Mouse (Mus musculus): Measurements from ENCODE around the gene Ccdc158. TPM values are rescaled to one million over a fixed set of nuclear protein-coding genes. Genes with fewer than 3 reads are reported as not detected.

The Ccdc158 gene
- polyA plus RNA-seq, 1 experiment from 2014 or later, result 1.1 TPM

GRCm38 (mm10) chr5:92711666-92712290 is 36.7 kb upstream of the Ccdc158 start:
- H3K27me3 ChIP-seq (ENCODE audit: control insufficient read depth, insufficient read depth, low read length), result no peaks in the 10 kb centered on the region
- 74% methylated on average over 5 of the region's 5 CpGs for WGBS (ENCODE audit: insufficient replicate concordance)
- H3K9me3 ChIP-seq (replicated peaks; ENCODE audit: control insufficient read depth, low read length), result no peaks in the 10 kb centered on the region
- H3K4me1 ChIP-seq (ENCODE audit: control insufficient read depth, insufficient read depth, low read length), result 0 out of 2 replicates have a peak, but pooled peaks cover 3% of the 10 kb centered on the region
- H3K36me3 ChIP-seq (ENCODE audit: control insufficient read depth, insufficient read depth, low read length), result no peaks in the 10 kb centered on the region
- no peak overlapping the region for H3K4me3 ChIP-seq (ENCODE audit: low read depth, low read length)
- no peak overlapping the region for H3K27ac ChIP-seq (ENCODE audit: low read depth, low read length)
- H3K9ac ChIP-seq (ENCODE audit: low read depth, low read length), result no peak overlapping the region
- no peak for ATAC-seq (replicated peaks; ENCODE audit: insufficient number of reproducible peaks, low FRiP score, low TSS enrichment)
- H3K4me2 ChIP-seq, result no peak overlapping the region

GRCm38 (mm10) chr5:92710779-92711178 is 35.7 kb upstream of the Ccdc158 start:
- no peak overlapping the region for H3K4me2 ChIP-seq
- 0 out of 2 replicates have a peak, but pooled peaks cover 3% of the 10 kb centered on the region for H3K4me1 ChIP-seq (ENCODE audit: control insufficient read depth, insufficient read depth, low read length)
- ATAC-seq (replicated peaks; ENCODE audit: insufficient number of reproducible peaks, low FRiP score, low TSS enrichment), result no peak
- H3K36me3 ChIP-seq (ENCODE audit: control insufficient read depth, insufficient read depth, low read length), result no peaks in the 10 kb centered on the region
- H3K27ac ChIP-seq (ENCODE audit: low read depth, low read length), result no peak overlapping the region
- WGBS (ENCODE audit: insufficient replicate concordance), result 82% methylated on average over 8 of the region's 8 CpGs
- H3K9ac ChIP-seq (ENCODE audit: low read depth, low read length), result no peak overlapping the region
- no peaks in the 10 kb centered on the region for H3K27me3 ChIP-seq (ENCODE audit: control insufficient read depth, insufficient read depth, low read length)
- H3K4me3 ChIP-seq (ENCODE audit: low read depth, low read length), result no peak overlapping the region
- H3K9me3 ChIP-seq (replicated peaks; ENCODE audit: control insufficient read depth, low read length), result no peaks in the 10 kb centered on the region

GRCm38 (mm10) chr5:92707921-92708491 is 32.9 kb upstream of the Ccdc158 start:
- H3K27ac ChIP-seq (ENCODE audit: low read depth, low read length), result no peak overlapping the region
- H3K4me2 ChIP-seq, result no peak overlapping the region
- no peak for ATAC-seq (replicated peaks; ENCODE audit: insufficient number of reproducible peaks, low FRiP score, low TSS enrichment)
- H3K4me1 ChIP-seq (ENCODE audit: control insufficient read depth, insufficient read depth, low read length), result 0 out of 2 replicates have a peak, but pooled peaks cover 3% of the 10 kb centered on the region
- no peaks in the 10 kb centered on the region for H3K27me3 ChIP-seq (ENCODE audit: control insufficient read depth, insufficient read depth, low read length)
- H3K4me3 ChIP-seq (ENCODE audit: low read depth, low read length), result no peak overlapping the region
- no peaks in the 10 kb centered on the region for H3K9me3 ChIP-seq (replicated peaks; ENCODE audit: control insufficient read depth, low read length)
- H3K9ac ChIP-seq (ENCODE audit: low read depth, low read length), result no peak overlapping the region
- WGBS (ENCODE audit: insufficient replicate concordance), result 41% methylated on average over 7 of the region's 7 CpGs
- no peaks in the 10 kb centered on the region for H3K36me3 ChIP-seq (ENCODE audit: control insufficient read depth, insufficient read depth, low read length)

GRCm38 (mm10) chr5:92703671-92704070 is 28.6 kb upstream of the Ccdc158 start:
- no peaks in the 10 kb centered on the region for H3K36me3 ChIP-seq (ENCODE audit: control insufficient read depth, insufficient read depth, low read length)
- ATAC-seq (replicated peaks; ENCODE audit: insufficient number of reproducible peaks, low FRiP score, low TSS enrichment), result no peak
- peaks cover 11% of the 10 kb centered on the region for H3K4me1 ChIP-seq (ENCODE audit: control insufficient read depth, insufficient read depth, low read length)
- no peaks in the 10 kb centered on the region for H3K27me3 ChIP-seq (ENCODE audit: control insufficient read depth, insufficient read depth, low read length)
- no peak overlapping the region for H3K4me2 ChIP-seq
- no peak overlapping the region for H3K9ac ChIP-seq (ENCODE audit: low read depth, low read length)
- 80% methylated on average over 8 of the region's 8 CpGs for WGBS (ENCODE audit: insufficient replicate concordance)
- no peak overlapping the region for H3K4me3 ChIP-seq (ENCODE audit: low read depth, low read length)
- no peaks in the 10 kb centered on the region for H3K9me3 ChIP-seq (replicated peaks; ENCODE audit: control insufficient read depth, low read length)
- H3K27ac ChIP-seq (ENCODE audit: low read depth, low read length), result no peak overlapping the region

GRCm38 (mm10) chr5:92701750-92702149 is 26.7 kb upstream of the Ccdc158 start:
- H3K9ac ChIP-seq (ENCODE audit: low read depth, low read length), result no peak overlapping the region
- WGBS (ENCODE audit: insufficient replicate concordance), result 35% methylated on average over 11 of the region's 11 CpGs

GRCm38 (mm10) chr5:92698837-92699529 is 23.9 kb upstream of the Ccdc158 start:
- Histone ChIP-seq H3K36me3 (ENCODE audit: control insufficient read depth, insufficient read depth, low read length) (no peaks in the 10 kb centered on the region), H3K4me2 (peak overlapping the region; percentile 64), H3K27ac (ENCODE audit: low read depth, low read length) (peak overlapping the region; percentile 50; the same call in 1 of the 2 replicates), H3K4me1 (ENCODE audit: control insufficient read depth, insufficient read depth, low read length) (peaks cover 10% of the 10 kb centered on the region), H3K4me3 (ENCODE audit: low read depth, low read length) (peak overlapping the region; percentile 29), H3K27me3 (ENCODE audit: control insufficient read depth, insufficient read depth, low read length) (no peaks in the 10 kb centered on the region), H3K9me3 (replicated peaks; ENCODE audit: control insufficient read depth, low read length) (no peaks in the 10 kb centered on the region), H3K9ac (ENCODE audit: low read depth, low read length) (0 out of 2 replicates have a peak overlapping the region, but pooled peaks have one; percentile 54)
- no peak for ATAC-seq (replicated peaks; ENCODE audit: insufficient number of reproducible peaks, low FRiP score, low TSS enrichment)
- WGBS (ENCODE audit: insufficient replicate concordance), result 23% methylated on average over 17 of the region's 17 CpGs

More at GRCm38 (mm10) chr5:92701750-92702149, 26.7 kb upstream of the Ccdc158 start:
- Histone ChIP-seq H3K9me3 (replicated peaks; ENCODE audit: control insufficient read depth, low read length) (no peaks in the 10 kb centered on the region), H3K27me3 (ENCODE audit: control insufficient read depth, insufficient read depth, low read length) (no peaks in the 10 kb centered on the region), H3K4me3 (ENCODE audit: low read depth, low read length) (no peak overlapping the region), H3K4me2 (no peak overlapping the region), H3K36me3 (ENCODE audit: control insufficient read depth, insufficient read depth, low read length) (no peaks in the 10 kb centered on the region), H3K27ac (ENCODE audit: low read depth, low read length) (no peak overlapping the region), H3K4me1 (ENCODE audit: control insufficient read depth, insufficient read depth, low read length) (peaks cover 10% of the 10 kb centered on the region)
- ATAC-seq (replicated peaks; ENCODE audit: insufficient number of reproducible peaks, low FRiP score, low TSS enrichment), result no peak

- H3K36me3 ChIP-seq (ENCODE audit: control insufficient read depth, insufficient read depth, low read length), result no peaks in the 10 kb centered on the region
- no peak for ATAC-seq (replicated peaks; ENCODE audit: insufficient number of reproducible peaks, low FRiP score, low TSS enrichment)
- H3K4me1 ChIP-seq (ENCODE audit: control insufficient read depth, insufficient read depth, low read length), result peaks cover 10% of the 10 kb centered on the region
- H3K9me3 ChIP-seq (replicated peaks; ENCODE audit: control insufficient read depth, low read length), result no peaks in the 10 kb centered on the region
- H3K27ac ChIP-seq (ENCODE audit: low read depth, low read length), result peak overlapping the region; percentile 50; the same call in 1 of the 2 replicates
- 4% methylated on average over 15 of the region's 15 CpGs for WGBS (ENCODE audit: insufficient replicate concordance)
- no peaks in the 10 kb centered on the region for H3K27me3 ChIP-seq (ENCODE audit: control insufficient read depth, insufficient read depth, low read length)
- H3K4me3 ChIP-seq (ENCODE audit: low read depth, low read length), result peak overlapping the region; percentile 29
- H3K4me2 ChIP-seq, result peak overlapping the region; percentile 64
- peak overlapping the region; percentile 52; the same call in 1 of the 2 replicates for H3K9ac ChIP-seq (ENCODE audit: low read depth, low read length)
Observed at GRCm38 (mm10) chr5:92698131-92698836, 23.2 kb upstream of the Ccdc158 start.

GRCm38 (mm10) chr5:92694316-92694995 is 19.4 kb upstream of the Ccdc158 start:
- 75% methylated on average over 10 of the region's 10 CpGs for WGBS (ENCODE audit: insufficient replicate concordance)
- Histone ChIP-seq H3K27me3 (ENCODE audit: control insufficient read depth, insufficient read depth, low read length) (no peaks in the 10 kb centered on the region), H3K9me3 (replicated peaks; ENCODE audit: control insufficient read depth, low read length) (no peaks in the 10 kb centered on the region), H3K4me3 (ENCODE audit: low read depth, low read length) (no peak overlapping the region), H3K4me2 (no peak overlapping the region), H3K36me3 (ENCODE audit: control insufficient read depth, insufficient read depth, low read length) (no peaks in the 10 kb centered on the region), H3K27ac (ENCODE audit: low read depth, low read length) (no peak overlapping the region), H3K9ac (ENCODE audit: low read depth, low read length) (no peak overlapping the region), H3K4me1 (ENCODE audit: control insufficient read depth, insufficient read depth, low read length) (peaks cover 9% of the 10 kb centered on the region)
- no peak for ATAC-seq (replicated peaks; ENCODE audit: insufficient number of reproducible peaks, low FRiP score, low TSS enrichment)
